Mouse (Mus musculus): ENCODE data around the gene Ift43. TPM values are rescaled to one million over a fixed set of nuclear protein-coding genes. Genes with fewer than 3 reads are reported as not detected.

Gene Ift43
- total RNA-seq (2023): 2.9 TPM in 1 of 4 replicates, not detected in the others

GRCm38 (mm10) chr12:86082481-86083012 is at the start of gene Ift43:
Gene Ift43 (plus strand): TSS chr12:86082541.

GRCm38 (mm10) chr12:86078553-86079201 is 3.7 kb upstream of the Ift43 start, which contains the start of gene Tgfb3:
Gene Tgfb3 (minus strand): TSS chr12:86079041.

Other genes with a start within 250 kb of the Ift43 start
- gene Tgfb3, start 3.5 kb upstream of the Ift43 start, total RNA-seq (2023): 3.0 to 3.5 TPM (median 3.3 TPM) in 4 replicates
- gene Gpatch2l, start 159.3 kb downstream of the Ift43 start, total RNA-seq (2023): 61.1 to 72.9 TPM (median 64.5 TPM) in 4 replicates